Mouse (Mus musculus) left cerebral cortex, adult 8-10 months (tissue): ENCODE measurements around the gene Dthd1. TPM values are rescaled to one million over a fixed set of nuclear protein-coding genes. Genes with fewer than 3 reads are reported as not detected.

Experiments used
- DNase-seq, 2 experiments: peaks; one replicate each; pipeline ENCODE4 v3.0.0; 2022; ENCODE audit warnings: low spot score in 2 of 2
- total RNA-seq, 4 experiments: library from RNA; stranded (reverse); gene quantifications; 2 replicates each; pipeline ENCODE4 v1.2.4; 2022

Dthd1 gene
- total RNA-seq, 4 experiments from 2014 or later = 0.23 to 0.26 (median 0.24) TPM; not detected in 1

DNA sequence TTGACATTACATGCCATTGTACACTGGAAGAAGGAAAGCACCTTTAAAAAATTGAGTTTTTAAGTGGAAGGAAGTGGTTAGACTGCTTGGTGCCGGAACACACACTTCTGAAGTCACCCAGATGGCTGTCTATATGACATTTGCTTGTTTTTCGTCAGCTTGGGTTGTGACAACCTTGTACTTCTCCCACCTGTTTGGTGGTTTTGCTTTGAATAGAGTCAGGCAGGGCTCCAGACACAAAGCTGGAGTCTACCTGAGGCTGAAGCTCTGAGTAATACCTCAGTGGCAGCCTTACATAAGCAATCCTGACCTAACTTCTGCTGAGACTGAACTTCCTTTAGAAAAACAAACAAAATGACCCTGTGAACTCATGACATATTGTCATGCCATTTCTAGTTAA is 44.7 kb downstream of the Dthd1 start:
- no peak for DNase-seq

DNA sequence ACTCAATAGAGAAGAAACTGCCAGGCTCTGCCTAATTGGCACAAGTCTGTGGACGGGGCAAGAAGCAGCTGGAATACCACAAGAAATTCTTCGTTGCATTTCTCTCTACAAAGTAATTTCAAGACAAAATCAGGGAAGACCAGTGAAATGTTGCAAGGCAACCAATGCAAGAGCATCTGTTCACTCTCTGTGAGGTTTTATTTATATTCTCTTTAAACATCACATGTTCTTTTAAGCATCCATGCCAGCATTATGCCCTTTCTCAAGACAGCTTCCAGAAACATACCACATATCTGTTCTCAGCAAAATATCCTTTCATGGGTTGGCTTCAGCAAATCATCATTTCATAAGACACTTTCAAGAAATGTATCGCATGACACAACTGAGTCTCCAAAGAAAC is 50.7 kb downstream of the Dthd1 start:
- no peak for DNase-seq

DNA sequence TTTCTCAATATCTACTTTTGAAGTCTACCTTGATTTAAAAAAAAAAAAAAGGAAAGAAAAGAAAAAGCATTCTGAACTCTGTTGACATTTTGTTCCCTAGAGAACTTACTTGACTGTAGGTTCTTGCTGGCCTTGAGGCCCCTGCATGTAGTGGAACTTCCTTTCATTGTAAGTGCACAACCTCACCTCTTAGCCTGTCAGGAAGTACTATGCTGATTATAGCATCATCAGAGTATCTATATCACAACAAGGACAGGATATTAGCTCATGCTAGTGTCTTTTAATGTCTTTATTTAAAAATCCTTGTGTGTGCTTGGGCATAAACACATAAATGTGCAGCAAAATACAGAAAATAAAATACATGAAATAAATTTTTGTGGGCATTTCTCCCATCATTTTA is 53.4 kb downstream of the Dthd1 start:
- DNase-seq = no peak

DNA sequence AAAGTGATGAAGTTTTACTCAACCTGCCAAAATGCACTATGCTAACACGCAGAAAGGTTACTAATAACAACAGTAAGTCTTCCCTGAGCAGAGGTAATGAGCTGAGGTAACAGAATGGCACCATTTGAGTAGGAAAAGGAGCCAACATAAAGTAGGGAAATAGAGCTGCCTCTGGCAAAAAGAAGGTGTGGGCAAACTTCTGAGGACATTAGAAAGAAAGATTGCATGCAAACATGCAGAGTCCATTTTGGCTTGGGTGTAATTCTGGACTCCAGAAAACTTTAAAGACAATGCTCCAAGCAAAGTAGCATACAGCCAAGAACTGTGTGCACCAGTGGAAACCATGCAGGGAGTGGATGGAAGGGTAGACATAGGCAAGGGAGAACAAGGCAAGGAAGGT is 65.9 kb downstream of the Dthd1 start:
- DNase-seq = no peak

DNA sequence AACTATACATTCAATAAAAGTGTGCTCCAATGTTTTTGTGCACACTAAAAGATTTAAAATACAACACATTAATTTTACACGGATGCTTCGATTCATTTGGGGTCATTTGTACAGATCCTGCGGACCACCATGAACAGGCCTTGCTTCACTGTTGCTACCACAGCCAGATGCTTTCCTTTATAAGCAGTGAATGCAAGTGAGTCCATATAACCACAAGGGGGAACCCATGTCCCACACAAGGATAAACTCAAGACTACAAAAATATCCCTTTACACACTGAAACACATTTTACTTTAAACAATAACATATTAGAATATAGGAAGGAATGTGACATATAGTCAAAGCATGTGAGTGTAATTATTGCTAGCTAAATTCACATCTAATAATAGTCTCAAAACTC is 81.7 kb downstream of the Dthd1 start:
- peak in 1 of 2 experiments; percentile 16 for DNase-seq

DNA sequence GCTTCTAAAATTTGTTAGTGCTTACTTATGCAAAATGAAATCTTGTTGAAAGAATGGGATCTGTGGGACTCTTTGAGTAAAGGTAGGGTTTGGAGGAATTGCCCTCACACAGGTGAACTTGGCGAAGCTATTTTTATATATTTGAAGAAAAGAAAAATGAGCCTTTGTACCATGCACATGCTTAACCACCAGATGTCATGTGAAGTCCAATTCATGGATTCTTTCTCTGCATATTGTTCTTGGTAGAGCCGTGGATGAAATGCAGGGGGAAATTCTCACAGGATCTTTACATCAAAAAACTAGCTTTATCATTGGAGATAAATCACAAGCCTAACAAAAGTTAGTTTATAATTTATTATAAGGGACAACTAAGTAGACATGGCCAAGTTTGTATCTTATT is 93.3 kb downstream of the Dthd1 start:
- no peak for DNase-seq

DNA sequence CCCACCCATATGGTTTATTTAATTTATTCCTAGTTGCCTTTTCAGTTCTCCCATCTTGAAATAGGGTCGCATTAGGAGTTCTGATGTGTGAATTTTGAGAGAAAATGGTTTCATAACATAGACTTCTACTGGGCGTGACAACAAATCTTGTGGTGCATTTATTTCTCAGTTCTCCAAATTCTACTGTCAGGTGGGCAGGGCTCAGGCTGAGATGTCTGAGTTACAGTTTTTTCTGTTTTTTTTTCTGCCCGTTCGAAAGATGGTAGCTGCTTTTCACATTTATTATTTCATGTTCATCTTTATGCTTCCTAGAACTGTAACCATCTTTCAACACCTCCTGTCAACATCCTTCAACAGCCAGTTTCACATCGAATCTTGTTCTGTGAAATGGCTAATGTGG is 95.5 kb downstream of the Dthd1 start:
- no peak for DNase-seq

DNA sequence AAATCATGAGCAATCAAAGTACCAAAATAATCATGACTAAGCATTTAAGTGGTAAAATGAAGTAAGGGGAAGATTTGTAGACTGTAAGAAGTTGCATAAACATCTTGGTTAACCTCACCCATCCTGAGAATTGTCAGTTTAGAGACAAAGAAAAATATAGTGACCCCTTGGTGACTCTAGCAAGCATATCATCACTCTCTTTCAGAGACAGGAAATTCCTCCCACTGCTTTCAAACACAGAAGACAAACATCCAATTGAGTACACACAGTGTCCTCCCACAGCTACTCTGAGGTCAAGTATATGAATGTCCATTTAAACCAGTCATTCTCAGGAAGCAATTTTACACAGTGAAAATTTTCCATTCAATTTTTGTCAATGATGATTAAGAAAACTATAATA is 111.0 kb downstream of the Dthd1 start:
- no peak for DNase-seq

Other genes starting within 250 kb of the Dthd1 start
- 10 to 100 TPM; 71.7 to 79.5 (median 77.5) TPM for gene Arap2, start 47.7 kb upstream of the Dthd1 start, total RNA-seq